Mouse (Mus musculus) layer of hippocampus, adult 2 months (tissue): ENCODE results near the gene Rfwd3. TPM values are rescaled to one million over a fixed set of nuclear protein-coding genes. Genes with fewer than 3 reads are reported as not detected.
"Not testable (repeated sequence)": the region's sequence is repeated elsewhere in the genome, so short reads cannot be mapped to it uniquely, and the experiment has no call there.

Experiments used
- DNase-seq, 2 experiments: peaks; one replicate each; pipeline ENCODE4 v3.0.0; 2022; ENCODE audit warnings: low spot score in 2 of 2
- H3K27ac ChIP-seq: fragments of 200-600 bp; 2 replicates; pipeline ENCODE4 v1.8.1; 2022
- H3K4me3 ChIP-seq: fragments of 200-600 bp; 2 replicates; pipeline ENCODE4 v1.8.1; 2022; ENCODE audit warnings: mild to moderate bottlenecking
- CTCF ChIP-seq: fragments of 200-600 bp; conservative IDR thresholded peaks from 2 replicates; pipeline ENCODE4 v1.8.1; 2022; ENCODE audit warnings: antibody characterized with exemption, mild to moderate bottlenecking, moderate library complexity
- long read RNA-seq, 2 experiments: library from polyadenylated mRNA; stranded (forward); transcript quantifications; one replicate each; pipeline ENCODE4 v2.0.0; 2021; ENCODE audit warnings: borderline mapping rate in 2 of 2
- total RNA-seq, 2 experiments: library from RNA; stranded (reverse); gene quantifications; 2 replicates each; pipeline ENCODE4 v1.2.3; 2021

Gene Rfwd3
- 10 to 100 TPM; 20.3 to 21.5 TPM for total RNA-seq
- long read RNA-seq, experiment 1, full-length matches to known transcripts, result 10 of 15 reads
- long read RNA-seq, experiment 1, partial matches to known transcripts, result 4 of 15 reads
- long read RNA-seq, experiment 1, other reads (novel, unspliced or antisense), result 1 of 15 reads
- long read RNA-seq, experiment 2, full-length matches to known transcripts, result 24 of 25 reads
- long read RNA-seq, experiment 2, partial matches to known transcripts, result 0 of 25 reads
- long read RNA-seq, experiment 2, other reads (novel, unspliced or antisense), result 1 of 25 reads

DNA sequence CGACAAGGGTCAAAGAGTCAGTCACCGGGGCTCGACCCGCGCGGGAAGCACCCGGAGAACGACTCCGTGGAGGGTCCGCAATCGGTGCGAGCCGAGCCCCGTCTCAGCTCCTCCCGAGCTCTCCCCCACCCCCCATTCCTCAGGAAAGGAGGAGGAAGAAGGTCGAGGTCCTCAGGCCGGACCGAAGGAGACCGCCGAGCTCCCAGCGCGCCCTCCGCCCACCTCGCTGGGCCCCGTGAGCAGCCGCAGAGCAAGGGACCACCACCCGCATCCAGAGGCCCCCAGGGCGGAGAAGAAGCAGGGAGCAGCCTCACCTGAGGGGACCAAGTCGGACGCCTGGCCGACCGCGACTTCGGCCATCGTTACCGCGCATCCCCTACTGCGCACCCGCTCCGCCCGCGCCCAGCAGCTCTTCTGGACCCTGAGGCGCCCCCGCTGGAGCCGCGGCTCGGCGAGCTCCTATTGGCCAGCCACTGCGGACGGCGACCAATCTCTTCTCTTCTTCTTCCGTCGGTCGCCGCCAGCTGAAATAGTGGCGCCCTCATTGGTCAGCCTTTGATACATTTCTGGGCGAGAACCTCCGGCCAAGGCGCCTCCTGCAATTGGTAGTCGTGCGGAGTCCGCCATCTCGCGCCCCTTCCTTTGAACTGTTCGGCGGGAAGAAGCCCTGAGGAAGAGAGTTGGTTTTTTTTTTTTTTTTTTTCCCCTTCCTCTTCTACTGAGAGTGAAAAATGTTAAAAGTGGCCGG is at the start of gene Rfwd3:
Rfwd3 (minus strand) TSS at position 402 of the 748 bp plus-strand sequence.
- peak; percentile 34 for TF ChIP-seq CTCF
- peak; percentile 93 to 97 for DNase-seq
- H3K4me3 ChIP-seq, result peak within 1 kb of the TSS; percentile 100
- peak within 1 kb of the TSS; percentile 95 for H3K27ac ChIP-seq

DNA sequence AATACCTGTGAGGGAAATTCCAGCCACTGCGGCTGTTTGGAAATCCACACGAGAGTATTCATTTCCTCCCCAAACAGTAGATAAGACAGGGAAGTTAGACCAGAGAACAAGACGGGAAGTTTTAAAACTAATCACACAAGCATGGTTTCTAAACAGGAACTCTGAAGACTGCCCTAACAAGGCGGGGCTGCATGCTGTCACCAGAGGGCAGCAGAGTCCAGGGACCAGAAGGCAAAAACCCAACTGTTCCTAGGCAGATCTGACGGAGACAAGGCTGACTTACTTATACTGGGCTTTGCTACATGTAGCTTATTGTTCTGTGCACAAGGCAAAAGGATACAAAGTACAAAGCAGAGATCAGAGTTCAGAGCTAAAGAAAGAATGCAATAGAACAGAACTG is 43.2 kb upstream of the Rfwd3 start:
- Histone ChIP-seq H3K4me3 (no peak overlapping the region), H3K27ac (no peak overlapping the region)
- DNase-seq, result peak; percentile 71 to 81
- peak; percentile 98 for TF ChIP-seq CTCF

DNA sequence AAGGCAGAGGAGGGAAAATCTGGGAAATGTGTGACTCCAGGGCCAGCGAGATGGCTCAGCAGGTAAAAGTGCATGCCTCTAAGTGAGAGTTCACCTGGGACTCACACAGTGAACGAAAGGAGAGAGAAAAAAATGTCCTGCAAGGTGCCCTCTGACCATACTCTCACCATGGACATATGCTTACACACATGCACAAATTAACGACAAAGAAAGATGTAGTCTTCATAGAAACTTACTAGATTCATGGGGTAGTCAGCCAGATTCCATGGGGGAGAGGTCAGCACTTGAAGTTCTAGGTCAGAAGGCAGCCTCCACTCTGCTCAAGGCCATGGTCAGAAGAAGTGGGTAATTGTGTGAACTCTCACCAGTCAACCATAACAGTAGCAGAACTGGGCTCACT is 40.2 kb upstream of the Rfwd3 start:
- no peak overlapping the region for H3K4me3 ChIP-seq
- DNase-seq, result no peak
- no peak overlapping the region for H3K27ac ChIP-seq
- TF ChIP-seq CTCF, result no peak

DNA sequence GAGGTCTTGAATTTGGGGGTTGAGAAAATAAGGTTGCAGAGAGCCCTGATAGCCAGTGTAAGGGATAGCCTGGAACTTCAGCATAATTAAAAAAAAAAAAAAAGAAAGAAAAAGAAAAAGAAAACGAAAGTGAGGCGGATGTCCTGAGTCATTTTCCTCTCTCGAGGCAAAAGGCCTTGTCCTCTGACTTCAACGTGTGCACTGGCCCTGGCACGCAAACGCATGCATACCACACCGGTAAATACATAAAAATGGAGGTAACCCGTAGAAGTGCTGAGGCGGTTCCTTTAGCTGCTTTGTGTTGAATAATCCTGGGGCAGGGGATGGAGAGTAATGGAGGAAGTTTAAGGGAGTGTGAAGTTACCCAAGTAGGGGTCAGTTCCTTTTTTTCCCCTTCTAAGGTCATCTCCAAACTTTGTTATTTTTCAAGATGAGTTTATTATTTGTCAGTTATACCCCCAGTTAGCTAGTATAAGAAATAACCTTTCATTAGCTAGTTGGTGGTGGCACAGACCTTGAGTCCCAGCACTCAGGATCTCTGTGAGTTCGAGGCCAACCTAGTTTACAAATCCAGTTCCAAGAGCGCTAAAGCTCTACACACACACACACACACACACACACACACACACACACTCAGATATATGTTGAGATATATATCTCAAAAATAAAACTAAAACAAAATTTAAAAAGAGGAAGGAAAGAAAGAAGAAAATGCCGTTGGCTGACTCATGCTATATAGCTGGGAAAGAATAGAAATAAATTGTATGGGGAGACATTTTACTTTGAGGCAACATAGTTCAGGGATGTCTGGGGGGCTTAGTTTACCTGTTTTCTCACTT is 38.6 kb upstream of the Rfwd3 start:
- no peak for TF ChIP-seq CTCF
- no peak overlapping the region for H3K27ac ChIP-seq
- no peak for DNase-seq
- peak overlapping the region; percentile 44 for H3K4me3 ChIP-seq

DNA sequence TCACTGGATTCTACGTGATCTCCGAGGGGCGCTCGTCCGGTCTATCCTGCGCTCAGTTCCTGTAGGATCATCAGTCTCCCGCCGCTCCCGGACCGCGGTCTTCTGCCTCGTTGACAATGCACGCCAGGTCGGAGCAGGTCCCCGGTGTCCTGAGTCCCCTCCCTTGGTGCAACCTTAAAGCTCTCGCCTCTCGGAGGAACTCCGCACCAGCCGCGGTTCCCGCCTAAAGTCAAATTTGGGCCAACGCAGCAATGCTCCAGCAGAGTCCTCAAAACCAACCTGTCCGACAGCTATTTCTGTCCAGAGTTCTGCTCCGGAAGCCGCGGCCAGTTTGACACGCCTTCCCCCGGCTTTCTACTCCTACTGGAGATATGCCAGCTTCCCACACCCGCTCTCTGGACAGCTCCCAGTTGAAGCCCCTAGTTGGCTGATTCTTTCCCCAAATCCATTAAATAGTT is 37.9 kb upstream of the Rfwd3 start, which contains the start of gene Mlkl:
Mlkl (minus strand) TSS at position 288 of the 458 bp plus-strand sequence.
- Histone ChIP-seq H3K27ac (no peak within 1 kb of the TSS), H3K4me3 (peak within 1 kb of the TSS; percentile 44)
- no peak for DNase-seq
- TF ChIP-seq CTCF, result no peak

DNA sequence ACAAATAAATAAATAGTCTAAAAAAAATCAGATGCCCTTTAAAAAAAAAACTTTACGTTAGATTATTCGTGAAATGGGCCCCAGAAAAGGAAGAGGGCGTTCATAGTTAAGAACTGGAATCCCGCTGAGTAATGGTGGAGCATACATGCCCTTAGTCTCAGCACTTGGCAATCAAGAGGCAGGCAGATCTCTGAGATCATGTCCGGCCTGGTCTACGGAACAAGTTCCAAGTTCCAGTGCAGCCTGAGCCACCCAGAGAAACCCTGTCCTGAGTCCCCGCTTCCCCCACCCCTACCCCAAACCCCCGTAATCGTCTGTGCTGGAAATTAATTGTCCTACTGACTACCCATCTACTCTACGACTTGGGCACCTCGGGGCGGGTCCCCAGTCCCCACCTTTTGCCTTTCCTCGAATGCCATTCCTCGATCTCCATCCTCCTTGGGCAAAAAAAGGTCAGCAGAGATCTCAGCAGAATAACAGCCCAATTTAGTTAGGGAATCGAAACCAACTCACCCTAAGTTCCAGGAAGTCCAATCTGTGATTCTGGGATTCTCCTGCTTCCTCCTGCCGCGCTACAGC is 37.4 kb upstream of the Rfwd3 start:
- TF ChIP-seq CTCF, result no peak
- H3K4me3 ChIP-seq, result peak overlapping the region; percentile 44
- DNase-seq, result no peak
- H3K27ac ChIP-seq, result no peak overlapping the region

DNA sequence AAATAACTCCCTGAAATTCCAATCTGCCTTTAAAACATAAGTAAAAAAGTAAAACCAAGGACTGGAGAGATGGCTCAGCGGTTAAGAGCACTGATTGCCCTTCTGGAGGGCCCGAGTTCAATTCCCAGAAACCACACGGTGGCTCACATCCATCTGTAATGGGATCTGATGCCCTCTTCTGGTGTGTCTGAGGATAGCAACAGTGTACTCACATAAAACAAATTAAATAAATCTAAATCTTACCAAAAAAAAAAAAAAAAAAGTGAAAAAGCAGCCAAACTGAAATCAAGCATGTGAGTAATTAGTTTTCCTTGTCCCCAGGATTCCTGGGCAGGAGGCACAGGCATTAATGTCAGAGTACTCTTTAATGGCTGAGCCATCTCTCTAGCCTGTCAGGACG is 36.7 kb upstream of the Rfwd3 start:
- DNase-seq, result no peak
- H3K4me3 ChIP-seq, result no peak overlapping the region
- H3K27ac ChIP-seq, result no peak overlapping the region
- peak; percentile 56 for TF ChIP-seq CTCF

DNA sequence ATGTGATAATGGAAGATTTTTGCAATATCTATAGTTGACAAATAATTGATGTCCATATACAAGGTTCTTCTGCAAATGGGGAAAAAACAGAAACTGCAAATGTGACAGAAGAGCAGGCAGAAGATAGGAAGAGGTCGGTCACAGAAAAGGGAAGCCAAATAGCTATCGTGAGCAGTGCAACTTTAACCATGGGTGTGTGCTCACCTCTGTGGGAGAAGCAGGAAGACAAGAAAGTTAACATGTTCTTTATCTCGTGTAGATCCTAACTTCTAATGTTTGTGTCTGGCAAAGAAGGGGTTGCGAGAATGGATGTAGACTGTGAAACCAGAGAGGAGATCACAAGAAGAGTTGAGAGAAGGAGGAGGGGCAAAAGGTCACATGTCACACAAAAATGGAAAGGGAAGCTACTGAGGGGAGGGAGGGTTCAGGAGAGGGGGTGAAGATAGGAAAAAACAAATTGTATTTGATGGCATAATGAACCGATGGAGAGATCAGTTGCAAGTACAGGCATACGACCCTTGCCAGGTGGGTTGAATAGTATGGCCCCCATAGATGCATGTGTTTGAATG is 25.3 kb upstream of the Rfwd3 start:
- no peak overlapping the region for H3K4me3 ChIP-seq
- no peak for DNase-seq
- H3K27ac ChIP-seq, result no peak overlapping the region
- no peak for TF ChIP-seq CTCF

DNA sequence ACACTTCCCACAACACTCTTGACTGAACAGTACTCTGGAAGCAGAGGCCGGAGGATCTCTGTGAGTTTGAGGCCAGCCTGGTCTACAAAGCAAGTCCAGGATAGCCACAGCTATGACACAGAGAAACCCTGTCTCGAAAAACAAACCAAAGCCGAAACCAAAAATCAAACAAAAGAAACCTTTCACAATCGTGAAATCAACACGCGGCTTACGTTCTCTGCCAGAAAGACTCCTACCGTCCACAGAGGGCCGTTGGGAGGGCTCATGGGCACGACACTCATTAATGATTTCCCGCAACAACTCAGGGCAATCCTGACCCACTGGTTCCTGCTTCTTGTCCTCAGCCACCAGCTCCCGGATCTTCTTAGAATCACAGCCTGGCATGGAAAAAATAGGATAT is 14.7 kb upstream of the Rfwd3 start:
- no peak for DNase-seq
- no peak for TF ChIP-seq CTCF
- Histone ChIP-seq H3K27ac (no peak overlapping the region), H3K4me3 (no peak overlapping the region)

DNA sequence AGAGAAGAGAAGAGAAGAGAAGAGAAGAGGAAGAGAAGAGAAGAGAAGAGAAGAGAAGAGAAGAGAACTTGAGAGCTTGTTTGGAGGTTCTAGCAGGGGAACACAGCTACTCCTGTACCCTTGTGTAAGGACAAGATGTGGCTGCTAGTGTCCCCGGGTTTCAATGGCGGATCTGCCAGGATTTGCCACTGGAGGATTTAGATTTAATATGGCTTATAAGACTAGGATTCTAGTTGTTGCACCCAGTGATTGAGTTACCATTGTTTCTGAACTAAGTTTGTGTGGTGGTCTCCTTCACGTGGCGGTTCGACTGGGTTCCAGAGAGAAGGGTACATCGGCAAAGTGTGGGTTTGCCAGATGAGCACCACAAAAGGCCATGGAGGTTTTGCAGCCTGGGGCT is 13.9 kb upstream of the Rfwd3 start:
- H3K4me3 ChIP-seq, DNase-seq, H3K27ac ChIP-seq: not testable (repeated sequence)

DNA sequence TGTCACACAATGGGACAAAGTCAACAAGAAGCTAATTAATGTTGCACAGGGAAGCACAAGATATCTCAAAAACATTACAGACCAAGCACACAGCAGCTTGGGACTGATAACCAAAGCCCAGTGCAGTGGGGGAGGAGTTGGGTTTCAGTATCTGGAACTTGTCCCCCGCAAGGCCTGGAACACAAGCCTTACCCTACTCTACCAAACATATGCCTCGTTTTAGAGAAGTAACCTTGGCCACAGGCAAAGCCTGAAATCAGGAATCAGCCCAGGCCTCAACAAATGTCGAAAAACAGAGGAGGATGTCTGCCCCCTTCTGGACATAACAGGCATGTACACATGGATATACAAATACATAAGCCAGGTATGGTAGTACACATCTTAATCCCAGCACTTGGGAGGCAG is 12.7 kb upstream of the Rfwd3 start:
- TF ChIP-seq CTCF, result peak; percentile 70

DNA sequence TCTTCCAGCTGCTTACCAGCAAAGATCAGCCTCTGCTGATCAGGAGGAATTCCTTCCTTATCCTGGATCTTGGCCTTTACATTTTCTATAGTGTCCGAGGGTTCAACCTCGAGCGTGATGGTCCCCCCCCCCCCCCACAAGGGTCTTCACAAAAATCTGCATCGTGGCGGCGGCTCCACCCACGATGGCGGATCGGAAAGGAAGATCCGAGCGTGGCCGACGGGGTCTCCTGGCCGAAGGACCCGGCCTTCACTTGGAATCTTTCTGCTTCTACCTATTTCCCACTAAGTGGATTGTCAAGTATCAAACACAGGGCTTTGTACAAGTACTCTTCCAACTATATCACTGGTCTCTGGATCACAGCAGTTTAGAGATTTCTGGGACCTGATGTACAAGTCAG is 10.0 kb upstream of the Rfwd3 start:
- DNase-seq, H3K27ac ChIP-seq, H3K4me3 ChIP-seq: not testable (repeated sequence)

More for the DNA sequence above, 12.7 kb upstream of the Rfwd3 start:
- no peak for DNase-seq
- Histone ChIP-seq H3K4me3 (no peak overlapping the region), H3K27ac (no peak overlapping the region)
